Mouse (Mus musculus): ENCODE measurements around the gene Ttc8. TPM values are rescaled to one million over a fixed set of nuclear protein-coding genes. Genes with fewer than 3 reads are reported as not detected.

Ttc8 gene
- total RNA-seq, 2 experiments from 2014 or later: 6.2 to 7.0 TPM

- no peak for ATAC-seq (replicated peaks; ENCODE audit: poor library complexity)
Observed at GRCm38 (mm10) chr12:99024430-99024960, 104.1 kb downstream of the Ttc8 start.

- no peak for ATAC-seq (replicated peaks; ENCODE audit: poor library complexity)
Observed at GRCm38 (mm10) chr12:99026291-99026690, 105.9 kb downstream of the Ttc8 start.

- ATAC-seq (replicated peaks; ENCODE audit: poor library complexity): no peak
Observed at GRCm38 (mm10) chr12:99028665-99029064, 108.3 kb downstream of the Ttc8 start.

- no peak for ATAC-seq (replicated peaks; ENCODE audit: poor library complexity)
Observed at GRCm38 (mm10) chr12:99030022-99030421, 109.6 kb downstream of the Ttc8 start.

Other genes with a start within 250 kb of the Ttc8 start
- 5.9 and 8.0 TPM in 2 replicates for gene Ptpn21, start 183.2 kb upstream of the Ttc8 start, total RNA-seq (2015)
- 2.7 and 3.1 TPM in 2 replicates for gene Ptpn21, start 183.2 kb upstream of the Ttc8 start, total RNA-seq (2017)
- 214 and 244 TPM in 2 replicates for gene Zc3h14, start 173.6 kb upstream of the Ttc8 start, total RNA-seq (2015)
- 105 and 126 TPM in 2 replicates for gene Zc3h14, start 173.6 kb upstream of the Ttc8 start, total RNA-seq (2017)
- 16.3 and 19.7 TPM in 2 replicates for gene Eml5, start 19.1 kb upstream of the Ttc8 start, total RNA-seq (2015)
- 14.5 and 19.1 TPM in 2 replicates for gene Eml5, start 19.1 kb upstream of the Ttc8 start, total RNA-seq (2017)